Mouse (Mus musculus): ENCODE results near the gene Zdhhc12. TPM values are rescaled to one million over a fixed set of nuclear protein-coding genes. Genes with fewer than 3 reads are reported as not detected.
A peak's percentile ranks its signal among the peaks of the same experiment; 100 is the strongest.
"Not testable (repeated sequence)": the region's sequence is repeated elsewhere in the genome, so short reads cannot be mapped to it uniquely, and the experiment has no call there.

Zdhhc12 gene
- total RNA-seq (2021): 1 to 10 TPM; 5.2 to 5.6 TPM
- long read RNA-seq, experiment 1, partial matches to known transcripts: 0 of 5 reads
- long read RNA-seq, experiment 1, other reads (novel, unspliced or antisense): 1 of 5 reads
- long read RNA-seq, experiment 2, partial matches to known transcripts: 0 of 7 reads
- long read RNA-seq, experiment 2, other reads (novel, unspliced or antisense): 1 of 7 reads

GRCm38 (mm10) chr2:30093471-30094207 is at the start of gene Zdhhc12:
TSS of gene Zdhhc12 (minus strand) at chr2:30093648.
- peak; percentile 90 to 92 for DNase-seq
- intact Hi-C loops (cut with DNase I): no loop called here

- intact Hi-C loops (cut with DNase I); DNase-seq: not testable (repeated sequence)
Measured at GRCm38 (mm10) chr2:30140021-30140420, 46.6 kb upstream of the Zdhhc12 start.

GRCm38 (mm10) chr2:30136458-30136857 is 43.0 kb upstream of the Zdhhc12 start:
- no peak for DNase-seq
- intact Hi-C loops (cut with DNase I): no loop called here

- no peak for DNase-seq
- intact Hi-C loops (cut with DNase I): no loop called here
Measured at GRCm38 (mm10) chr2:30134928-30135620, 41.6 kb upstream of the Zdhhc12 start.

- intact Hi-C loops (cut with DNase I): no loop called here
- DNase-seq: no peak
Measured at GRCm38 (mm10) chr2:30134378-30134711, 40.9 kb upstream of the Zdhhc12 start.

GRCm38 (mm10) chr2:30133613-30134377 is 40.3 kb upstream of the Zdhhc12 start, which contains the start of gene Tbc1d13:
TSS of gene Tbc1d13 (plus strand) at chr2:30133746.
- peak; percentile 98 to 99 for DNase-seq
- intact Hi-C loops (cut with DNase I): no loop called here

- intact Hi-C loops (cut with DNase I): no loop called here
- peak; percentile 37 to 50 for DNase-seq
Measured at GRCm38 (mm10) chr2:30132801-30133612, 39.6 kb upstream of the Zdhhc12 start.

GRCm38 (mm10) chr2:30131240-30131639 is 37.8 kb upstream of the Zdhhc12 start:
- intact Hi-C loops (cut with DNase I): not testable (repeated sequence)

GRCm38 (mm10) chr2:30130156-30130555 is 36.7 kb upstream of the Zdhhc12 start:
- intact Hi-C loops (cut with DNase I): loop anchor here (1.0 kb wide), 1 partner anchor 33 kb away; no protein-coding TSS in a partner anchor
- DNase-seq: no peak

More at GRCm38 (mm10) chr2:30131240-30131639, 37.8 kb upstream of the Zdhhc12 start:
- DNase-seq: not testable (repeated sequence)

- peak in 1 of 2 experiments; percentile 57 for DNase-seq
- intact Hi-C loops (cut with DNase I): loop anchor here (2.0 kb wide), 1 partner anchor 142 kb away; no protein-coding TSS in a partner anchor
Measured at GRCm38 (mm10) chr2:30128789-30129188, 35.3 kb upstream of the Zdhhc12 start.

- peak; percentile 97 to 98 for DNase-seq
- intact Hi-C loops (cut with DNase I): no loop called here
Measured at GRCm38 (mm10) chr2:30124472-30125274, 31.2 kb upstream of the Zdhhc12 start, which contains the start of gene Zer1. TSS of gene Zer1 (minus strand) at chr2:30124585.

GRCm38 (mm10) chr2:30123729-30124471 is 30.5 kb upstream of the Zdhhc12 start:
- intact Hi-C loops (cut with DNase I): no loop called here
- no peak for DNase-seq

- intact Hi-C loops (cut with DNase I): no loop called here
Measured at GRCm38 (mm10) chr2:30122766-30123165, 29.3 kb upstream of the Zdhhc12 start.

GRCm38 (mm10) chr2:30120269-30120668 is 26.8 kb upstream of the Zdhhc12 start:
- intact Hi-C loops (cut with DNase I): no loop called here
- DNase-seq: no peak

More at GRCm38 (mm10) chr2:30122766-30123165, 29.3 kb upstream of the Zdhhc12 start:
- no peak for DNase-seq

- no peak for DNase-seq
- intact Hi-C loops (cut with DNase I): no loop called here
Measured at GRCm38 (mm10) chr2:30119641-30120051, 26.2 kb upstream of the Zdhhc12 start.

- no peak for DNase-seq
- intact Hi-C loops (cut with DNase I): no loop called here
Measured at GRCm38 (mm10) chr2:30112564-30112963, 19.1 kb upstream of the Zdhhc12 start.

- no peak for DNase-seq
- intact Hi-C loops (cut with DNase I): no loop called here
Measured at GRCm38 (mm10) chr2:30111500-30111899, 18.1 kb upstream of the Zdhhc12 start.

- intact Hi-C loops (cut with DNase I): no loop called here
- no peak for DNase-seq
Measured at GRCm38 (mm10) chr2:30108260-30108659, 14.8 kb upstream of the Zdhhc12 start.
